ENCODE assay signal across 9 mouse cellular contexts in the genomic region with DNA sequence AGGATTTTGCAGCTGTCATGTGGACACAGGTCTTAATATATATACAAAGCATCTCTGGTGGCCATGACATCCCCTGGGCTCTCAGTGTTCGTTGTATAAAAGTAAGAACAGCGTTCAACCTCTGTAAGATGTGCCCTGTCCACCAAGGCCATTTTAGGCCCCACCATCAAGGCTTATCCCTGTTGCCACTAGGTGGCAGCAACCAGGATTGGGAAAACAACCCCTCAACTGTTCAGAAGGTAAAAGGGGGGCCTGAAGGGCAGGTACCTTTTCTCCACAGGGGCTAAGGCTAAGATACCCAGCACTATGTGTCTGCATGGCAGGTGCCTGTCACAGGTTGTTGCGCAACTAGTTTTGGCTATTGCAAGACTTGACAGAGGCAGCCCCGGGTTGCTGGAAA.
DNase-seq lines count a peak whose midpoint lies in the region; ATAC-seq and TF ChIP-seq lines count a peak whose summit lies in the region.
"Had no signal": no experiment of that assay in that cellular context is flagged by ENCODE, and none has a peak within 500 bp of the region (broad histone marks: within the 10 kb centered on the region; RNA-seq: fewer than 3 reads in every experiment).

No protein-coding gene starts in this region.

- WGBS in stomach, postnatal 0 days, result 85% methylated on average over 4 of the region's 4 CpGs

- H3K27ac ChIP-seq in stomach, postnatal 0 days (replicated peaks), result no peak overlapping the region
- H3K27ac ChIP-seq: midbrain, embryonic 12.5 days had no signal

- no peak overlapping the region for H3K4me3 ChIP-seq in stomach, postnatal 0 days (ENCODE audit: low read depth, low read length)
- H3K4me3 ChIP-seq: midbrain, embryonic 12.5 days had no signal

- H3K36me3 ChIP-seq in stomach, postnatal 0 days (ENCODE audit: control insufficient read depth, insufficient read depth, low read length), result no peaks in the 10 kb centered on the region
- H3K36me3 ChIP-seq: midbrain, embryonic 12.5 days had no signal

- H3K4me2 ChIP-seq in stomach, postnatal 0 days (replicated peaks; ENCODE audit: low read depth), result no peak overlapping the region
- H3K4me2 ChIP-seq: midbrain, embryonic 12.5 days had no signal

- peak; percentile 28 for DNase-seq in gastrocnemius, postnatal 10 days
- no peak for DNase-seq in gastrocnemius, adult 8-10 months (ENCODE audit: low spot score in 2 of 2)
- peak; percentile 12 to 15 for DNase-seq in right cerebral cortex, adult 2 months (ENCODE audit: low spot score in 2 of 2)
- no peak for DNase-seq in right cerebral cortex, postnatal 10 days (ENCODE audit: low spot score in 2 of 2)
- peak; percentile 16 for DNase-seq in c-Kit-positive CD71-negative TER-119-negative erythroid progenitor cells, embryonic 14.5 days (ENCODE audit: low read depth)
- peak; percentile 8 to 63 for DNase-seq in kidney, postnatal 36 days
- peak; percentile 24 for DNase-seq in stomach, postnatal 0 days (ENCODE audit: low spot score)
- DNase-seq in gastrocnemius, postnatal 4 days (ENCODE audit: low spot score in 2 of 2), result no peak

- TF ChIP-seq EP300 in stomach, postnatal 0 days (optimal IDR thresholded peaks at IDR 0.05), result no peak

- H3K4me1 ChIP-seq in stomach, postnatal 0 days (replicated peaks; ENCODE audit: control insufficient read depth, insufficient read depth), result no peaks in the 10 kb centered on the region

- no peak for ATAC-seq in stomach, postnatal 0 days (ENCODE audit: low FRiP score, low TSS enrichment)

- H3K27me3 ChIP-seq in stomach, postnatal 0 days (ENCODE audit: control insufficient read depth, insufficient read depth, low read length), result no peaks in the 10 kb centered on the region
- H3K27me3 ChIP-seq: midbrain, embryonic 12.5 days had no signal

- no peaks in the 10 kb centered on the region for H3K9me3 ChIP-seq in stomach, postnatal 0 days (ENCODE audit: control insufficient read depth, low read length)
- H3K9me3 ChIP-seq: midbrain, embryonic 12.5 days had no signal

- peak; percentile 73 for TF ChIP-seq CTCF in stomach, postnatal 0 days (IDR thresholded peaks at IDR 0.05; ENCODE audit: low read depth)

- no peak overlapping the region for H3K9ac ChIP-seq in stomach, postnatal 0 days (ENCODE audit: low read length)
- H3K9ac ChIP-seq: midbrain, embryonic 12.5 days had no signal

Comparison
In these comparisons a context has a peak if more than half of its experiments do, and no peak if none do; other contexts are left out.
1. DNase-seq: peak in gastrocnemius, postnatal 10 days (single experiment), right cerebral cortex, adult 2 months (2 of 2), c-Kit-positive CD71-negative TER-119-negative erythroid progenitor cells, embryonic 14.5 days (single experiment), kidney, postnatal 36 days (2 of 2) and stomach, postnatal 0 days (single experiment); none in gastrocnemius, adult 8-10 months (0 of 2), right cerebral cortex, postnatal 10 days (0 of 2) and gastrocnemius, postnatal 4 days (0 of 2).